Mouse (Mus musculus) cerebral cortex, adult 2 months (tissue): Measurements from ENCODE around the gene Tnf.

ENCODE experiments used
- WGBS: fragments of 180-500 bp; shearing (Covaris S2); methylation state at CpG from one replicate; pipeline ENCODE4 v1.1.7; 2018; 5-methylcytosine and 5-hydroxymethylcytosine counted together

Tnf gene

GRCm38 (mm10) chr17:35173329-35173728, 28.5 kb downstream of the Tnf start:
- 73% methylated on average over 3 of the region's 3 CpGs for WGBS

GRCm38 (mm10) chr17:35172445-35173234, 29.2 kb downstream of the Tnf start:
- WGBS: 52% methylated on average over 11 of the region's 11 CpGs

GRCm38 (mm10) chr17:35168541-35169207, 33.1 kb downstream of the Tnf start:
- 13% methylated on average over 4 of the region's 4 CpGs for WGBS

DNA sequence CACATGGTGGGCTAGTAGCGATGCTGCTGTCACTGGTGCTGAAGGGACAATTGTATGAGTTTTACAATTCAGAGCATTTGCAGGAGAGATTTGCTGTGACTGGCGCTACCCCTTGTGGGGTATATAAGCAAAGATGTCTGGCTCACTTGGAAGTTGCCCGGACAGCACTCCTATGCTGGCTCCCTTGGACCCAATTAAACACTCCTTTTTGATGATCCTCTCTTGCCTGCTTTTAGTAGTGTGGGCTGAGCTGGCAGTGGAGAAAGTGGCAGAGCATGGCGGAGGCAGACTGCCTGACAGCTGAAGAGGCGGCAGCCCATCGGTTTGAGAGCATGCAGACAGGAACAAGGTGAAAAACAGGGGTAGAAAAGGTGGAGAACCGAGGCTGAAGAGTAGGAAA, 34.0 kb downstream of the Tnf start:
- 53% methylated on average over 7 of the region's 7 CpGs for WGBS

DNA sequence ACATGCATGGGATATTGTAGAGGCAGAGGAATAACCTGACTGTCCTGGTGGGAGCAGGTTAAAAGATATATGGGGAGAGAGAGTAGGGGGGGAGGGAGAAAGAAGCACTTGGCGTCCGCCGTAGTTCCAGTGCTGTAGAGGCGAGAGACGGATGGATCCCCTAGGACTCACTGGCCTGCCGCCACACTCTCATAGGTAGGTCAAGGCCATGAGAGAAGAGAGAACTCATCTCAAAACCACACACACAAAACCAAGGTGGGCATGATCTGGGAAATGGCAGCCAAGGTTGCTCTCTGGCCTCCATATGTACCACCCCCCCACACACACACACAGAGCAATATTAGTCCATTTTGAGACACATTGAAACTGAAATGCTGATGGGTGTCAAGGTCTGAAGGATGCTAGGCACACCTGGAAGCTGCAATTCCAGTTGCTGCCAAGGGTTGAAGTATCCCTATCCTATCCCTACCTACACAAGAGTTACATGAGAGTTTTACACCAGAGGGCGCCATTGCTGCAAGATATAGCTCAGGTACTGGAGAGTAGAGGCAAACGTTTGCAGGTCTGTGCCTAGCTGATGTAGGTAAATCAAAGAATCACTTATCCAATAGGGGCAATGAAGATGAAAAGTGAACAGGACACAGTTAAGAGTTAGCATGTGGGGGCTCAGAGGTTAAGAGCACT, 35.3 kb downstream of the Tnf start:
- 74% methylated on average over 8 of the region's 8 CpGs for WGBS

DNA sequence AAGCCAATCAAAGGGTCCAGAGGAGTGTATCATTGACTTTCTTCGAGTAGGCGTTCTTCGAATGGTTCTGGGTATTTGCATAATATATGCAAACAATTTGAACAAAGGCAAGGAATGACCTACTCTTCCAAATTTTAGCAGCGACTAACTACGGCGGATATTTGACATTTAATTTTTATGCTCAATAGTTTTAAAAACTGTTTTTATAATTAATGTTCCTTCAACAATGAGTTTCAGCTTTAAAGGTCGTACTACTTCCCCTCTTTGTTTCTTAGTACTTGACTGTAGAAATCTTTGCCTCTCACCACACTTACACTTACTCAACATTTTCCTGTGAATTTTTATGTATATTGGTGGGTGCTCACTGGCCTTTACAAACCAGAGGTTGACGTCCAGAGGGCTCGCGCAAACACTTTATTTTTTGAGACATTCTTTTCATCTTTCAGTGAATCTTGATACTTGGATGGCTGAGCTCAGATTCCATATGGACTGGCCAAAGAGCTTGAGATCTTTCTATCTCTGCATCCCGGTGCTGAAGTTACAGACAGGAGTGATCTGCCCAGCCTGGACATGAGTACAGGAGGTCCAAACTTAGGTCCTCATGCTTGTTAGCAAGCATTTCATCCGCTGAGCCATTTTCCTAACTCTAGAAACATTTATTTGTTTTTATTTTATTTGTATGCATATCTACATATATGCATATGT, 36.2 kb downstream of the Tnf start:
- 18% methylated on average over 12 of the region's 12 CpGs for WGBS

- WGBS: under 1% methylated on average over 82 of the region's 89 CpGs
These were observed 37.0 kb downstream of the Tnf start, which contains the start of gene Prrc2a for GRCm38 (mm10) chr17:35164568-35165450. TSS of gene Prrc2a (minus strand) at chr17:35164897.

GRCm38 (mm10) chr17:35164218-35164567, 37.6 kb downstream of the Tnf start:
- under 1% methylated on average over 26 of the region's 28 CpGs for WGBS

- 3% methylated on average over 8 of the region's 8 CpGs for WGBS
These were observed 38.3 kb downstream of the Tnf start for GRCm38 (mm10) chr17:35163326-35164081.

GRCm38 (mm10) chr17:35162730-35163129, 39.1 kb downstream of the Tnf start:
- WGBS: 12% methylated on average over 12 of the region's 12 CpGs

GRCm38 (mm10) chr17:35162121-35162520, 39.7 kb downstream of the Tnf start:
- 50% methylated on average over 14 of the region's 14 CpGs for WGBS

GRCm38 (mm10) chr17:35161421-35161820, 40.4 kb downstream of the Tnf start:
- 68% methylated on average over 11 of the region's 11 CpGs for WGBS

DNA sequence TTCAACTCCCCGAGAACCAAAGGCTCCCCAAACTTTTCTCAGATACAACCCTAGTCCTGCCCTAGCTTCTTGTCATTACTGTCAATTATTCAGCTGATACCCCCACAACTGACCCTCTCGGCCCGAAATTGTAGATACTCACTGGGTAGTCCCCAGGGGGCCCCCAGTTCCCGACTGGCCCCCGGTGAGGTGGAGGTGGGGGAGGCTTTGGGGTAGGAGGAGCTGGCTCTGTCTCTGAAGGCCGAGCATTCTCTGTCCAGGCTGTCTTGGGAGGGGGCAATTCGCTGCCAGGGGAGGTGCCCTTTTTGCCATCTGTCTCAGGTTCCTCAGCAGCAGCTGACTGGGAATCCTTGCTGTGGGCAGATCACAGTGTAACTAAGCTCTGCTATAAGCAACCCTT, 42.2 kb downstream of the Tnf start:
- 85% methylated on average over 7 of the region's 7 CpGs for WGBS

DNA sequence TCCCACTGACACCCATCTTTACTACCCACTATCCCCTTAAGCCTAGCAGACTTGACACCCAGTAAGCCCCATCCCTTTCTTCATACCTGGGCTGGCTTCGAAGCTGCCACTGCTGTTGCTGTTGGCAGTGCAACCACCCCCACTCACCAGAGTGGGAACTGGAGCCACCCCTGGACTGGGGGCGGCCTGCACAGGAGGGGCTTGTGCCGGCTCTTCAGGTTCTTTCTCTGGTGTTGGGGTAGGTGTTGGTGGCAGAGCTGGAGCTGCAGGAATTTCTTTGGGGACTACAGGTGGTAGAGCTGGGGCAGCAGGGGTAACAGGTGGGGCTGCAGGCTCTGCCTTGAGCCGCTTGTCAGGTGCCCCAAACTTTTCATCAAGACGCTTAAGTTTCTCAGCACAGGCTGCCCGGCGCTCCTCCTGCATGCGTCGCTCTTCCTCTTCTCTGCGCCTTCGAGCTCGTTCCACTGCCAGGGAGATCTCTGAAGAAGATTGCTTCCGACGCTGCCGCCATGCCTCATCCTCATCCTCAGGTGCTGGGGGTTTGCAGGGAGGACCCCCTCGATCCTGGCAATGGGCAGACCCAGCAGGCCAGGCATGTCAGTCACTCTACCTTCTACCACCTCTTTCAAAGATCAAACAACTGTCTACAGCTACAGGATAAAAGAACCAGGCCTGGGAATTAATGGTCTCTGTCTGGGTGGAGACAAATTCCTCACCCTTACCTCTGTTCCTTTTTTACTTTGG, 42.8 kb downstream of the Tnf start:
- 84% methylated on average over 16 of the region's 16 CpGs for WGBS

GRCm38 (mm10) chr17:35157661-35158175, 44.1 kb downstream of the Tnf start:
- WGBS: 88% methylated on average over 8 of the region's 8 CpGs

GRCm38 (mm10) chr17:35157254-35157653, 44.6 kb downstream of the Tnf start:
- WGBS: 79% methylated on average over 8 of the region's 8 CpGs

GRCm38 (mm10) chr17:35156461-35157200, 45.2 kb downstream of the Tnf start:
- 79% methylated on average over 33 of the region's 33 CpGs for WGBS

- WGBS: 84% methylated on average over 12 of the region's 12 CpGs
These were observed 46.4 kb downstream of the Tnf start for GRCm38 (mm10) chr17:35155451-35155850.

- WGBS: 77% methylated on average over 7 of the region's 7 CpGs
These were observed 47.2 kb downstream of the Tnf start for GRCm38 (mm10) chr17:35154616-35155015.
